ENCODE assay signal across 9 mouse cellular contexts in genomic region chr5:113024154-113024764, GRCm38 (mm10). TPM values are rescaled to one million over a fixed set of nuclear protein-coding genes. Genes with fewer than 3 reads are reported as not detected.
DNase-seq lines count a peak whose midpoint lies in the region; ATAC-seq and TF ChIP-seq lines count a peak whose summit lies in the region.
"Had no signal": no experiment of that assay in that cellular context is flagged by ENCODE, and none has a peak within 500 bp of the region (broad histone marks: within the 10 kb centered on the region; RNA-seq: fewer than 3 reads in every experiment).

No protein-coding gene starts in this region.

- no peaks in the 10 kb centered on the region for H3K9me3 ChIP-seq in liver, embryonic 15.5 days (replicated peaks)
- H3K9me3 ChIP-seq in neural tube, embryonic 15.5 days (replicated peaks), result no peaks in the 10 kb centered on the region

- H3K36me3 ChIP-seq in heart, adult 2 months (ENCODE audit: control insufficient read depth, insufficient read depth, low read length), result no peaks in the 10 kb centered on the region
- no peaks in the 10 kb centered on the region for H3K36me3 ChIP-seq in liver, embryonic 15.5 days (replicated peaks)
- no peaks in the 10 kb centered on the region for H3K36me3 ChIP-seq in neural tube, embryonic 15.5 days

- intact Hi-C loops in heart, adult 2 months (cut with DNase I), result no loop called here

- no peak for TF ChIP-seq CTCF in heart, adult 2 months (IDR thresholded peaks at IDR 0.05)
- TF ChIP-seq CTCF in cerebellum, adult 2 months (IDR thresholded peaks at IDR 0.05; ENCODE audit: borderline replicate concordance, insufficient read depth, low read depth, low read length), result no peak

- no peak overlapping the region for H3K4me3 ChIP-seq in heart, adult 2 months
- H3K4me3 ChIP-seq in liver, embryonic 15.5 days (replicated peaks), result no peak overlapping the region
- no peak overlapping the region for H3K4me3 ChIP-seq in neural tube, embryonic 15.5 days (replicated peaks)
- H3K4me3 ChIP-seq in cerebellum, adult 2 months (replicated peaks; ENCODE audit: insufficient read depth, low read depth, low read length), result no peak overlapping the region

- H3K4me2 ChIP-seq in liver, embryonic 15.5 days, result peak overlapping the region; percentile 36
- peak overlapping the region; percentile 34 for H3K4me2 ChIP-seq in neural tube, embryonic 15.5 days

- H3K27me3 ChIP-seq in heart, adult 2 months (ENCODE audit: control insufficient read depth, insufficient read depth, low read length), result no peaks in the 10 kb centered on the region
- H3K27me3 ChIP-seq in liver, embryonic 15.5 days, result no peaks in the 10 kb centered on the region
- no peaks in the 10 kb centered on the region for H3K27me3 ChIP-seq in neural tube, embryonic 15.5 days (replicated peaks)
- H3K27me3 ChIP-seq in cerebellum, adult 2 months (ENCODE audit: control insufficient read depth, insufficient read depth, low read length), result no peaks in the 10 kb centered on the region

- peak overlapping the region; percentile 57 for H3K27ac ChIP-seq in heart, adult 2 months
- H3K27ac ChIP-seq in liver, embryonic 15.5 days (replicated peaks), result 0 out of 2 replicates have a peak overlapping the region, but pooled peaks have one; percentile 24
- H3K27ac ChIP-seq in neural tube, embryonic 15.5 days (replicated peaks), result 0 out of 2 replicates have a peak overlapping the region, but pooled peaks have one; percentile 18
- no peak overlapping the region for H3K27ac ChIP-seq in cerebellum, adult 2 months (ENCODE audit: insufficient read depth, low read length)

- ATAC-seq in liver, embryonic 15.5 days (ENCODE audit: insufficient read depth), result peak; percentile 78
- ATAC-seq in neural tube, embryonic 15.5 days (ENCODE audit: low FRiP score), result no peak

- TF ChIP-seq EP300 in heart, adult 2 months (IDR thresholded peaks at IDR 0.05; ENCODE audit: insufficient read depth, low read depth, low read length), result no peak

- no peaks in the 10 kb centered on the region; the same call in 1 of the 2 replicates for H3K4me1 ChIP-seq in heart, adult 2 months (ENCODE audit: control insufficient read depth, insufficient read depth, low read length)
- peaks cover 12% of the 10 kb centered on the region; the same call in 1 of the 2 replicates for H3K4me1 ChIP-seq in liver, embryonic 15.5 days (replicated peaks)
- peaks cover 15% of the 10 kb centered on the region for H3K4me1 ChIP-seq in neural tube, embryonic 15.5 days
- peaks cover 9% of the 10 kb centered on the region; the same call in 1 of the 2 replicates for H3K4me1 ChIP-seq in cerebellum, adult 2 months (ENCODE audit: control insufficient read depth, insufficient read depth, low read length)

- WGBS in heart, adult 2 months, result 25% methylated on average over 18 of the region's 18 CpGs
- WGBS in liver, embryonic 15.5 days (ENCODE audit: insufficient replicate concordance), result 27% methylated on average over 18 of the region's 18 CpGs
- WGBS in neural tube, embryonic 15.5 days, result 26% methylated on average over 18 of the region's 18 CpGs
- WGBS in cerebellum, adult 2 months, result 44% methylated on average over 18 of the region's 18 CpGs

- H3K9ac ChIP-seq in heart, adult 2 months (ENCODE audit: low read depth, low read length), result no peak overlapping the region
- H3K9ac ChIP-seq in liver, embryonic 15.5 days, result no peak overlapping the region
- no peak overlapping the region for H3K9ac ChIP-seq in neural tube, embryonic 15.5 days (replicated peaks)

- TF ChIP-seq POLR2A in heart, adult 2 months (IDR thresholded peaks at IDR 0.05; ENCODE audit: insufficient read depth, low read depth, low read length), result no peak
- no peak for TF ChIP-seq POLR2A in cerebellum, adult 2 months (IDR thresholded peaks at IDR 0.05; ENCODE audit: borderline replicate concordance, insufficient read depth, low read length)

- DNase-seq in B cell, adult 2 months, result peak; percentile 13 to 34
- peak; percentile 15 for DNase-seq in adrenal gland, adult 8-10 months
- peak; percentile 49 to 59 for DNase-seq in heart, adult 2 months
- DNase-seq in kidney, adult 11 months, result peak; percentile 63
- no peak for DNase-seq in cerebellum, adult 2 months
- no peak for DNase-seq in cerebellum, adult 8-10 months

- H3K79me2 ChIP-seq in heart, adult 2 months (replicated peaks; ENCODE audit: control insufficient read depth, insufficient read depth, low read length), result no peaks in the 10 kb centered on the region

RNA-seq across cellular contexts. Expression of gene Grk3, which starts 8.7 kb away (rescaled TPM):
- 10 to 100 TPM; 12.4 to 24.3 (median 16.8) TPM for total RNA-seq in adrenal gland, adult 8-10 months (2022)
- 1 to 10 TPM; 4.9 to 5.2 TPM for total RNA-seq in heart, adult 2 months (2021)
- 8.4 and 16.0 TPM in 2 replicates for polyA plus RNA-seq in heart, adult 2 months (2012; rRNA removed)
- polyA plus RNA-seq in liver, embryonic 15.5 days (2015; fragmentation: Nextera tagmentation; extraction: Ambion mirVana), result 2.2 and 2.7 TPM in 2 replicates
- 22.4 and 23.3 TPM in 2 replicates for polyA plus RNA-seq in neural tube, embryonic 15.5 days (2015; fragmentation: Nextera tagmentation; extraction: Ambion mirVana)
- polyA plus RNA-seq in cerebellum, adult 2 months (2012; rRNA removed), result 58.0 and 66.0 TPM in 2 replicates

RNA-seq across cellular contexts. Expression of gene Crybb2, which starts 45.7 kb away (rescaled TPM):
- total RNA-seq in adrenal gland, adult 8-10 months (2022), result not detected
- total RNA-seq in heart, adult 2 months (2021), result not detected
- polyA plus RNA-seq in heart, adult 2 months (2012; rRNA removed), result not detected in 2 replicates
- not detected in 2 replicates for polyA plus RNA-seq in liver, embryonic 15.5 days (2015; fragmentation: Nextera tagmentation; extraction: Ambion mirVana)
- polyA plus RNA-seq in neural tube, embryonic 15.5 days (2015; fragmentation: Nextera tagmentation; extraction: Ambion mirVana), result not detected in 2 replicates
- not detected in 2 replicates for polyA plus RNA-seq in cerebellum, adult 2 months (2012; rRNA removed)
- total RNA-seq: left cerebral cortex, postnatal 10 days had no signal

RNA-seq across cellular contexts. Expression of gene Crybb3, which starts 57.1 kb away (rescaled TPM):
- total RNA-seq in adrenal gland, adult 8-10 months (2022), result 1 to 10 TPM in 2 of 4 experiments, under 1 TPM in 1, not detected in 1; 0.84 to 2.6 (median 2.3) TPM
- 1 to 10 TPM in 1 of 2 experiments, under 1 TPM in 1; 0.68 to 1.5 TPM for total RNA-seq in heart, adult 2 months (2021)
- 2.6 and 4.2 TPM in 2 replicates for polyA plus RNA-seq in heart, adult 2 months (2012; rRNA removed)
- 0.18 TPM in 1 of 2 replicates, not detected in the other for polyA plus RNA-seq in liver, embryonic 15.5 days (2015; fragmentation: Nextera tagmentation; extraction: Ambion mirVana)
- 1.2 and 1.5 TPM in 2 replicates for polyA plus RNA-seq in neural tube, embryonic 15.5 days (2015; fragmentation: Nextera tagmentation; extraction: Ambion mirVana)
- polyA plus RNA-seq in cerebellum, adult 2 months (2012; rRNA removed), result 1.7 and 3.2 TPM in 2 replicates

Comparison
In these comparisons a context has a peak if more than half of its experiments do, and no peak if none do; other contexts are left out.
1. DNase-seq: peak in B cell, adult 2 months (2 of 2), adrenal gland, adult 8-10 months (single experiment), heart, adult 2 months (2 of 2) and kidney, adult 11 months (single experiment); none in cerebellum, adult 2 months (0 of 2) and cerebellum, adult 8-10 months (single experiment).